Mouse (Mus musculus) retina, postnatal 7 days (tissue): ENCODE results near the gene Suz12.

Source experiments
- DNase-seq: peaks from one replicate; pipeline ENCODE4 v3.0.0-alpha.2; 2012; ENCODE audit warnings: low read depth, low spot score

The Suz12 gene

DNA sequence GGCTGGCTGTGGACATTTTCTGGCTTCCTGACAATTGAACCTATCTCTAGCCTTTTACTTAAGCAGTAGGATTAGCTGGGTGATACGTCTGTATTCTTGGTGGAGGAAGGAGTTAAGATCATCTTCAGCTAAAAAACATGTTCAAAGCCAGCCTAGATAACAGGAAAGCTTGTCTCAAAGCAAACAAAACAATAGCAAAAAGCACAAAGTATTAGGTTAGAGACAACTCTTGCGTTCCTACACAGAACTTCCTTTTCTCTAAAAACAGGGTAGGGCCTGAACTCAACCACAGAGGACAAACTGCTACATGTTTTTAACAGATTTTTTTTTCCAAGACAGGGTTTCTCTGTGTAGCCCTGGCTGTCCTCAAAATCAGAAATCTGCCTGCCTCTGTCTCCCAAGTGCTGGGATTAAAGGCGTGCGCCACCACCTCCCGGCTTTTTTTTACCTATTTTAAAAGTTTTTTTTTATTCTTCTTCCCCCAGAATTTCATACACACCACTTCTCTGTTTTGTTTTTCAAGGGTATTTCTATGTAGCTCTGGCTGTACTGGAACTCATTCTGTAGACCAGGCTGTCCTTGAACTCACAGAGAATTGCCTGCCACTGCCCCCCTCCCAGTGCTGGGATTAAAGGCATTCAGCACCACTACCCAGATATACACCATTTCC lies 82.8 kb downstream of the Suz12 start:
- no peak for DNase-seq

GRCm38 (mm10) chr11:80077784-80078545 lies 85.1 kb downstream of the Suz12 start:
- DNase-seq: no peak

DNA sequence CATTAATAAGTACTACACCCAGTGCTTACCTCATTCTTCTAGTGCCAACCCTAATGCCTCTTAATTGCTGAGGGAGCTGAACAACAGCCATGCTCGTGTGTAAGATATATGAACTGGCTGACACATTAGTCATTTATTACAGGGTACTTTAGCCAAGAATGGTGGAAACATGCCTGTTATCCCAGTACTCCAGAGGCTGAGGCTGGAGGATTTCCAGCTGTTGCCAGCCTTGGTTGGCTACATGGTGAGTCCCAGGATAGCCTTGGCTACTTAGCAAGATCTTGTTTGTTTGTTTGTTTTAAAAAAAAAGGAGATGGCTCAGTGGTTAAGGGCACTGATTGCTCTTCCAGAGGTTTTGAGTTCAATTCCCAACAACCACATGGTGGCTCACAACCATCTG lies 85.9 kb downstream of the Suz12 start:
- no peak for DNase-seq

- no peak for DNase-seq
These were observed 86.8 kb downstream of the Suz12 start for GRCm38 (mm10) chr11:80079751-80080150.

DNA sequence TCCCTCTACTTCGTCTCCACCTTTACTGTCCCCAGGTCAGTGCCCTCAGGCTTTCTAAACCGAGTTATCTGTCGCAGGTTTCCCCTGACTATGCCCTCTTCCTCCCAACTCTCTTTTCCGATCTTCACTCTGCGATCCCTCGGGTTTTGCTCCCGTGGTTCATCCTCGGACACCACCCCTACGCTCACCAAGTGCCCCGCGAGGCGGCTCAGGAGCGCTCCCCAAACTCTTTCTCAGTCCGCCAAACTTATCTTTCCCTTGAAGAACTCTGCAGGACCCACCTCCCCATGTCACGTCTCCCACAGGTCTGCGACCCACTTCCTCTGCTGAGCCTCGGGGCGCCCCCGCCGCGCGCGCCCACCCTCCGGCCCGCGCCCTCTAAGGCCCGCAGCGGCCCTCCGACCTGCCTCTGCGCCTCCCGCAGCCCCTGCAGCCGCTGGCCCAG lies 87.5 kb downstream of the Suz12 start:
- no peak for DNase-seq

DNA sequence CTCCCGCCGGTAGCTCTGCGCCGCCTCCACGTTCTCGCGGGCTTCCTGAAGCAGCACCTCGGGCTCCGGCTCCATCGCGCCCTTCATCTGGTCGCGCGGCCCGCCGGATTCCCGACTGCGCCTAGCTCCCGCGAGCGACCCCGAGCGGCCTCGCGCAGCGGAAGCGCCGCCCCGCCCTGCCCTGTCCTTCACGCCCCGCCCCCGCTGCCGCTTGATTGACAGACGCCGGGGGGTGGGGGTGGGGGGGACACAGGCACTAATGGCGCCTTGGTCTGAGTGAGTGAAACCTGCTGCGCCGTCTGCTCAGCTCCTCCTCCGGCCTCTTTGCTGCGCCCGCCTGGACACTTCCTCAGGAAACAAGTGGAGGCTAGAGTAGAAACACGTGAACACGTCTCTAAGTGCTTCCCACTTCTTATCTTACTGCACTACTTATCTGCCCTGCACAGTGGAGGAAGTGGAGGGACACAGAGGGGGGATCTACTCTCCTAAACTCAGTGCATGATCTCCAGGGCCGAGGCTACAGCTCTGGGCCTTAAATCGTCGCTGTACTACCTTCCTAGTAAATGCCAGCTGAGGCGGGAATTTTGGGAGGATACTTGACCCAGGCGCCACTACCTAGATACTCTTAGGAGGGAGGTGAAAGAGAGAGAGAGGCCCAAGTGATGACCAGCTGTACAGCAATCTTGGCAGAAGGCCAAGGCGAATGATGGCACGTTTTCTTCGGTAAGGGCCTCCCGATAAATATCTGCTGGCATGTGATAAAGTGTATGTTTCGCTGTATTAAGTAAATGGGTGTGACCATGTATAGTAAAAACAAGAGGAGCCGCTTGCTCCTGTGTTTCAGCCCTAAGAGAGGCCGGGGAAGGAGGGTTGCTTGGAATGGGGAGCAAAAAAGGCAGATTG lies 88.2 kb downstream of the Suz12 start, which contains the start of gene Crlf3:
TSS of gene Crlf3 (minus strand) at position 166 of the 903 bp plus-strand sequence.
- peak; percentile 92 for DNase-seq

DNA sequence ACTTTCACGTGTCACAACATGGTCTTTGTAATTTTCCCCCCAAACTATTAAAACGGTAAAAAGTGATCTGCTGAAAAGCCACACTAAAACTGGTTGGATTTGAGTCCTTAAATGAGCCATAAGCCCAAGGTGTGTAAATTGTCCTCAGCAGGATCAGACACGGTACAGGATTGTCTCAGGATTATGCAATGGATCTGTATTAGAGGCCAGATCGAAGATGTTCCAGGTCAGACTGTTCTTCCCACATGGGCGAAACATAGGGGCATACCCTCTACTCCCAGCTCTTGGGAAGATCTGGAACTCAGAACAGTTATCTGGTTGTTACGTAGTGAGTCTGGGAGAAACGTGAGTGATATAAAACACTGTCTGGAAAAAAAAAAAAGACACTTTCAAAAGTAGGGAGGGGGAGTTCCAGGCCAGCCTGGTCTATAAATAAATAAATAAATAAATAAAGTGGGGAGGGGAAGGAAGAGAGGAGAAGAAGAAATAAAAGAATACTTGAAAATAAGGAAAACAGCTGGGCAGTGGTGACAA lies 88.9 kb downstream of the Suz12 start:
- no peak for DNase-seq
